Mouse (Mus musculus) neural tube, embryonic 15.5 days (tissue): ENCODE measurements around the gene Elovl6. TPM values are rescaled to one million over a fixed set of nuclear protein-coding genes. Genes with fewer than 3 reads are reported as not detected.

Experiments
- ATAC-seq: fragments of 200-750 bp; cut with Nextera tagmentation; 2 replicates; pipeline ENCODE4 v1.8.0; 2017; ENCODE audit warnings: mild to moderate bottlenecking, moderate TSS enrichment, moderate library complexity; ENCODE audit not compliant: low FRiP score
- H3K27ac ChIP-seq: fragments of 300-500 bp; sonication (generic); replicated peaks from 2 replicates; pipeline ENCODE4 v1.5.1; 2015; ENCODE audit warnings: mild to moderate bottlenecking, inconsistent platforms
- H3K27me3 ChIP-seq: fragments of 300-500 bp; sonication (generic); replicated peaks from 2 replicates; pipeline ENCODE4 v1.6.1; 2015; ENCODE audit warnings: inconsistent platforms
- H3K36me3 ChIP-seq: fragments of 300-500 bp; sonication (generic); 2 replicates; pipeline ENCODE4 v1.6.1; 2015; ENCODE audit warnings: inconsistent platforms
- H3K4me1 ChIP-seq: fragments of 300-500 bp; sonication (generic); 2 replicates; pipeline ENCODE4 v1.6.1; 2015; ENCODE audit warnings: inconsistent platforms
- H3K4me2 ChIP-seq: fragments of 300-500 bp; sonication (generic); 2 replicates; pipeline ENCODE4 v1.6.1; 2015; ENCODE audit warnings: inconsistent platforms, mild to moderate bottlenecking, moderate library complexity
- H3K4me3 ChIP-seq: fragments of 300-500 bp; sonication (generic); replicated peaks from 2 replicates; pipeline ENCODE4 v1.5.1; 2015; ENCODE audit warnings: mild to moderate bottlenecking, inconsistent platforms
- H3K9ac ChIP-seq: fragments of 300-500 bp; sonication (generic); replicated peaks from 2 replicates; pipeline ENCODE4 v1.6.1; 2015; ENCODE audit warnings: mild to moderate bottlenecking, inconsistent platforms
- H3K9me3 ChIP-seq: fragments of 300-500 bp; sonication (generic); replicated peaks from 2 replicates; pipeline ENCODE4 v1.6.1; 2016; ENCODE audit warnings: inconsistent platforms
- WGBS: fragments of 180-500 bp; shearing (Covaris S2); methylation state at CpG from one replicate; pipeline ENCODE4 v1.1.7; 2015; ENCODE audit warnings: mixed read lengths; 5-methylcytosine and 5-hydroxymethylcytosine counted together
- polyA plus RNA-seq: library from polyadenylated mRNA; unstranded; fragments of >200 nt; fragmentation: Nextera tagmentation; extraction: Ambion mirVana; gene quantifications from 2 replicates; pipeline ENCODE4 v1.2.1, GENCODE M21; 2015

Elovl6 gene
- polyA plus RNA-seq, 1 experiment from 2014 or later: 41.6 TPM

DNA sequence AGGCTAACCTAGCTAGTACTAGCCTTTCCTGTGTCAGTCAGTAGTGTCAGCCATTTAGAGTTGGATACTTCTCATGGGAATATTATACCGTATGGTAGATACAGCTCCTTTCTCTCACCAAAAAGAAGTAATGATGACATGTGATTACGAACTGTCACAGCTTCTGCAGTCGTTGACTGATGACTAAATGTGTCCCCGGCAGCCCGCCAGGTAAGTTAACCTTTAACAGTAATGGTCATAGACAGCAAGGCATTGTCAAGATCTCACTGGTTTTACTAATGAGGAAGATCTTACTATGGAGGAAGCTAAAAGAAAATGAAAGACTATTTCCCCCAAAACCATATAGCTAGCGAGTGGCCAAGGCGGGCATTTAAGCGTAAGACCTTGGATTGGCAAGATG is 38.8 kb downstream of the Elovl6 start:
- Histone ChIP-seq H3K36me3 (0 out of 2 replicates have a peak, but pooled peaks cover 2% of the 10 kb centered on the region), H3K27me3 (no peaks in the 10 kb centered on the region), H3K4me3 (no peak overlapping the region), H3K9me3 (no peaks in the 10 kb centered on the region), H3K27ac (no peak overlapping the region), H3K9ac (no peak overlapping the region), H3K4me1 (peaks cover 15% of the 10 kb centered on the region), H3K4me2 (no peak overlapping the region)
- ATAC-seq: no peak
- WGBS: 94% methylated on average over 8 of the region's 8 CpGs

DNA sequence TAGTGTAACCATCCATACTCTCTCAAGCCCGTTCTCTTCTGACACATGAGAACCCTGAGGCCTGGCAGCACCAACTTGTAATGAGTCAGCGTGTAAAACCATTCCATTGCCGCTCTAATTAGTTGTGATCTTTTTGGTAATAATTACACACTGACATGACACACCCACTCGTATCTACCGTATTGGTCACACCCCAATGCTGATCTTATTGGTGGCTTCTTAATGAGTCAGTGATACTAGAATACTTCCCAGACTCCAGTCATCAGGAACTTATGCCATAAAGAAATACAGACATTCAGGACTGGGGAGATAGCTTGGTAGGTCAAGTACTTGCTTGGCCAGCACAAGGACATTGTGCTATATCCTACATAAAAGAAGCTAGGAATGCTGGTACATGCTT is 39.5 kb downstream of the Elovl6 start:
- WGBS: 93% methylated on average over 5 of the region's 5 CpGs
- H3K27ac ChIP-seq: no peak overlapping the region
- ATAC-seq: no peak

DNA sequence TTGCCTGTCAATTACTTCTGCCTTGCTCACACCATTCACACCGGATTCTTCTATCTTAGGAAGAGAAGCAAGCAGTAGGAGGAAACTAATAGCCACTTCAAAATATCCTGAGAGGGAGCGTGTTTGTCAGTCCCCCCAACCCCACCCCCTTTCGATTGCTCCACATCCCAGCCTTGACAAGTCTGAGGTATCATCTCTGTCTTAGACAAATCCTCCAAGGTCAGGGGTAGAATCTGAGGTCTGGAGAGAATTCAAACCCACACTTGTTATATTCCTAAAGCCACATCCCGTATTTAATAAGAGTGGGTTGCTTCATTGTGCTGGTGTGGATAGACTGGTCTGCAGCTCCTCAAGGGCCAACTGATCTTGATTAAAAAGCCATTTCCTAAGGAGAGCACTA is 40.8 kb downstream of the Elovl6 start:
- no peak for ATAC-seq
- whole genome bisulfite sequencing: 64% methylated on average over 4 of the region's 4 CpGs
- no peak overlapping the region for H3K9ac ChIP-seq

More for the DNA sequence above, 39.5 kb downstream of the Elovl6 start:
- Histone ChIP-seq H3K4me3 (no peak overlapping the region), H3K36me3 (0 out of 2 replicates have a peak, but pooled peaks cover 2% of the 10 kb centered on the region), H3K4me1 (peaks cover 14% of the 10 kb centered on the region), H3K9ac (no peak overlapping the region), H3K9me3 (no peaks in the 10 kb centered on the region), H3K27me3 (no peaks in the 10 kb centered on the region), H3K4me2 (no peak overlapping the region)

DNA sequence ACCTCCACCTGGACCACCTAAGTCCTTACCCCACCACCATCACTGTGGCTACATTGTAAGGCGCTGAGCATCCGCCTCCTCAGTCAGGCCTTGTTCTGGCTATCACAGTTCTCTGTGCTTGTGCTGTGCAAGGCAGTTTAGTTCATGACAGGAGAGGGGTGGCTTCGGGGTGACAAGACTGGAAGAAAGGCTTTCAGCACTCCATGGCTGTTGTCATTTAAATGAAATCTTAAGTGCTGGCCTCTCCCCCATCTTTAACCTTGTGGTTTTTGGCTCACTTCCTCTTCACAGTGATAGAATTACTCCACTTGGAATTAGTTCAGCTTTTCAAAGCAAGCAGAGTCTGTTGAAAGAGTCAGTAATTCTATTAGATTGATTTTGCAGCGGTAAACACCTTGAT is 41.5 kb downstream of the Elovl6 start:
- Histone ChIP-seq H3K36me3 (0 out of 2 replicates have a peak, but pooled peaks cover 2% of the 10 kb centered on the region), H3K4me2 (no peak overlapping the region), H3K4me1 (peaks cover 4% of the 10 kb centered on the region; the same call in 1 of the 2 replicates), H3K4me3 (no peak overlapping the region), H3K27me3 (no peaks in the 10 kb centered on the region), H3K9ac (no peak overlapping the region), H3K27ac (no peak overlapping the region), H3K9me3 (no peaks in the 10 kb centered on the region)
- 69% methylated on average over 4 of the region's 4 CpGs for WGBS
- ATAC-seq: no peak

More for the DNA sequence above, 40.8 kb downstream of the Elovl6 start:
- no peak overlapping the region for H3K4me2 ChIP-seq
- 0 out of 2 replicates have a peak, but pooled peaks cover 2% of the 10 kb centered on the region for H3K36me3 ChIP-seq
- peaks cover 10% of the 10 kb centered on the region for H3K4me1 ChIP-seq
- no peak overlapping the region for H3K4me3 ChIP-seq
- H3K9me3 ChIP-seq: no peaks in the 10 kb centered on the region
- H3K27ac ChIP-seq: no peak overlapping the region
- no peaks in the 10 kb centered on the region for H3K27me3 ChIP-seq

DNA sequence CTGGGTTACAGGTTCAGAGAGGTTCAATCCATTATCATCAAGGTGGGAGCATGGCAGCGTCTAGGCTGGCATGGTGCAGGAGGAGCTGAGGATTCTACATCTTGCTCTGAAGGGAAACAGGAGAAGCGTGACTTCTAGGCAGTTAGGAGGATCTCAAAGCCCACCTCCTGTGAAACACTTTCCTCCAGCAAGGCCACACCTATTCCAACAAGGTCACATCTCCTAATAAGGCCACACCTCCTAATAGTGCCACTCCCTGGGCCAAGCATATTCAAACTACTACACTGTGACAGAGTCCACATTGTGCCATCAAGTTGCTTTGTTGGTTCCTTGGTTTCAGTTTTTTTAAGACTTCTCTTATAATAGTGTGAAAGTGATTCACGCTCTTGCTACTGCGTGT is 42.9 kb downstream of the Elovl6 start:
- Histone ChIP-seq H3K27me3 (no peaks in the 10 kb centered on the region), H3K27ac (no peak overlapping the region), H3K36me3 (0 out of 2 replicates have a peak, but pooled peaks cover 2% of the 10 kb centered on the region), H3K4me3 (no peak overlapping the region), H3K9me3 (no peaks in the 10 kb centered on the region), H3K9ac (no peak overlapping the region), H3K4me2 (no peak overlapping the region), H3K4me1 (peaks cover 4% of the 10 kb centered on the region; the same call in 1 of the 2 replicates)
- no peak for ATAC-seq
- WGBS: 89% methylated on average over 4 of the region's 4 CpGs

DNA sequence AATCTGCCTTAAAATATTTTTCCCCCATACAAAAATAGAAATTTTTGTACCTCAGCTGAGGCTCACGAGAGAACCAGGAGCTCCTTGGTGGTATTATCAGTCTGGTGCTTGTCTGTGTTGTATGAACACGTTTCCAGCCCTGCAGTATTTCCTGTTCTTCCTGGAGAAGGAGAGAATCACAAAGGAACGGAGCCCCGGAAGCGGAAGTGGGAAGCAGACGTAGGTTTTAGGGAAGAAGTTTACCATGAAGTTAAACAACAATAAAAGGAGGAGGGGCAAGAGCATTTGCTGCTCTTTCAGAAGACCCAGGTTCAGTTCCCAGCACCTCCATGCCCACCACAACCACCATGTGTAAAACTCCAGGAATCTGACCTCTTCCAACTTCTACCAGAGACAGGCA is 44.4 kb downstream of the Elovl6 start:
- no peak for ATAC-seq
- Histone ChIP-seq H3K4me1 (peaks cover 9% of the 10 kb centered on the region; the same call in 1 of the 2 replicates), H3K4me2 (no peak overlapping the region), H3K36me3 (0 out of 2 replicates have a peak, but pooled peaks cover 2% of the 10 kb centered on the region), H3K4me3 (no peak overlapping the region), H3K27ac (no peak overlapping the region), H3K9me3 (no peaks in the 10 kb centered on the region), H3K27me3 (no peaks in the 10 kb centered on the region), H3K9ac (no peak overlapping the region)
- 95% methylated on average over 6 of the region's 6 CpGs for WGBS

DNA sequence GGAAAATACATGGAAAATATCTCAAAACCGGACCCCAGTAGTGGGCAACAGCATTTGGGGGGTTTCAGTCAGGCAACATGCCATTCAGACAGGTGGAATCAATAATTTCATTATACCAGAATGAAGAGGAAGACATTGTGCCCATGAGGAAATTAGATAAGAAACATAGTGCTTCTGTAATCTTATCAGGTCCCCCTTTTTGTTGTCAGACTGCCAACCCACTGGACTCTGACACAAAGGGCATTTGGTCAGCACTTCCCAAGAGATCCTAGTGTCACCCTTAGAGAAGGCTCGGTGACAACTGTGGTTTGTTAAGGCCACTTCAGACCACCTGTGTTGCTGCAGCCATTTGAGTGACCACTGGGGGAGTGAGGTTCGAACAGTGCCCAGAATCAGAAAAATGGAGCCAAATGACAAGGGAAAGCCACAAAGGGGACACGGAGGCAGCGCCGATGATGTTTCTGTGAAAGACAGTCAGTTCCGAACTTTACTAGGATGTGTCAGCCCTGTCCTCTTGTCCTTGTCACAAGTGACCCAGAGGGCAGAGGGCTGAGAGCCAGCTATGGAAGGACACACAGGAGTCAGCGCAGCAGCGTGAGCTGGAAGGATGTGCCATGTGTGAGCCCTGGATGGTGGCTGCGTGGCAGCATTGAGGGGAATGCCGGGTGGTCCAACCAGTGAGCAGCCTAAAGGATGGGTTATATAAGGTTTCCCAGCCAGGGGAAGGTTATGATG is 46.8 kb downstream of the Elovl6 start:
- H3K27ac ChIP-seq: no peak overlapping the region
- H3K36me3 ChIP-seq: 0 out of 2 replicates have a peak, but pooled peaks cover 2% of the 10 kb centered on the region
- no peaks in the 10 kb centered on the region for H3K27me3 ChIP-seq
- H3K4me1 ChIP-seq: 0 out of 2 replicates have a peak, but pooled peaks cover 4% of the 10 kb centered on the region
- H3K4me2 ChIP-seq: no peak overlapping the region
- ATAC-seq: no peak
- no peak overlapping the region for H3K9ac ChIP-seq
- H3K9me3 ChIP-seq: no peaks in the 10 kb centered on the region
- no peak overlapping the region for H3K4me3 ChIP-seq
- WGBS: 92% methylated on average over 11 of the region's 11 CpGs

DNA sequence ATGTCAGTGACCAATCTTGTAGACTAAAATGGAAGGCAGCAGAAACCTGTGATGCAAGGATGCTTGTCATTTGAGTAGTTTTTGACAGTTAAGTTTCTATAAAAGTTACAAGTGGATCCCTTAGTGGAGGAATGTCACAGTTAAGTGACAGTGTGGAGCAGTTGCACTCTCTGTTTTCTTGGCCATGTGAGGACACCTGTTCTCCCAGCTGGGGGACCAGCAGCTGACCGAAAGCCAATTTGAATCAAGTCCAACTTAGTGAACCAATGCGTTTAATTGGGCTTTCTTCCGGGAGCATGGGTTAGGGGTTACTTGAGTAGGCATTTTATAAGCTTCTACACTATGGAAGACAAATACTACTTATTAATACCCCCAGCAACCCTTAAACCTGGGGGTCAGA is 48.9 kb downstream of the Elovl6 start:
- no peak overlapping the region for H3K27ac ChIP-seq
- H3K4me1 ChIP-seq: 0 out of 2 replicates have a peak, but pooled peaks cover 4% of the 10 kb centered on the region
- H3K4me3 ChIP-seq: no peak overlapping the region
- H3K36me3 ChIP-seq: no peaks in the 10 kb centered on the region
- 57% methylated on average over 3 of the region's 3 CpGs for WGBS
- no peaks in the 10 kb centered on the region for H3K27me3 ChIP-seq
- no peaks in the 10 kb centered on the region for H3K9me3 ChIP-seq
- no peak overlapping the region for H3K9ac ChIP-seq
- no peak overlapping the region for H3K4me2 ChIP-seq
- ATAC-seq: no peak

DNA sequence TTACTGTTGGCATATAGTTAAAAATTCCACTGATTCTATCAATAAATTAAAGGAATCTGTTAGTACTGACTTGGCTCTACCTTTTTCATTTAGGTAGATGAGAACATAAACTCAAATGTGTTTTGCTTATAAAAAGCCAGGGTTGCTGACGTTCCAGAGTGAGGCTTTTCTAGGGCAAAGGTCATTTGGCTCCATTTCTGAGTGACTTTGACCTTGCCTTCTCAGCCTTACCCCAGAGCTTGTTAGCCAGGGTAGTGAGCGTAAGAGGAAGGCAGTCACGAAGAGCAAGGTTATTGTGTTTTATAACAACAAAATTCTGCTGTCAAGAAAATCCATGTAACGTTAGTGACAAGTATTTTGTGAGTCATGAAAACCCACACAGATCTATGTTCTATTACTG is 50.3 kb downstream of the Elovl6 start:
- H3K9ac ChIP-seq: no peak overlapping the region
- no peaks in the 10 kb centered on the region for H3K27me3 ChIP-seq
- ATAC-seq: no peak
- no peak overlapping the region for H3K27ac ChIP-seq
- no peak overlapping the region for H3K4me3 ChIP-seq
- H3K4me2 ChIP-seq: no peak overlapping the region
- WGBS: 81% methylated on average over 4 of the region's 4 CpGs
- no peaks in the 10 kb centered on the region for H3K36me3 ChIP-seq
- 0 out of 2 replicates have a peak, but pooled peaks cover 4% of the 10 kb centered on the region for H3K4me1 ChIP-seq
- H3K9me3 ChIP-seq: no peaks in the 10 kb centered on the region

DNA sequence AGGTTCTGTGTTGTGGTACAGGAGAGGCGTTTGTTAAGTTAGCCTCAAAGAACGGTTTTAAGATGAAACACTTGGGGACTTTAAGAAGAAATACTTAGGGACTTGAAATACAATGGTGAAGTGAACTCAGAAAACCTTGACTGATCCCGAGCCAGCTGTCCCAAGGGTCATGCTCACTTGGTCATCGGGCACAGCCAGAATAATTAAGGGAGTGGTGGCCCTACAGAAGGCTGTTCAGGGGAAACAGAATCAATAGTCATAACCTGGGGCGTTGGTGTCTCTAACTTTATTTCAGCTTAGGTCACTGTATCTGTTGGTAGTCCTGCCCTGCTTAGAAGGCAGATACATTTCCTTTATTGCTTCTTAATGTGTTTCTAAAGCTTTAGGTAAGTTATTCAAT is 51.1 kb downstream of the Elovl6 start:
- Histone ChIP-seq H3K4me1 (0 out of 2 replicates have a peak, but pooled peaks cover 4% of the 10 kb centered on the region), H3K27me3 (no peaks in the 10 kb centered on the region), H3K9me3 (no peaks in the 10 kb centered on the region), H3K27ac (no peak overlapping the region), H3K4me3 (no peak overlapping the region), H3K9ac (no peak overlapping the region), H3K4me2 (no peak overlapping the region), H3K36me3 (no peaks in the 10 kb centered on the region)
- ATAC-seq: no peak
- 88% methylated on average over 5 of the region's 5 CpGs for WGBS

DNA sequence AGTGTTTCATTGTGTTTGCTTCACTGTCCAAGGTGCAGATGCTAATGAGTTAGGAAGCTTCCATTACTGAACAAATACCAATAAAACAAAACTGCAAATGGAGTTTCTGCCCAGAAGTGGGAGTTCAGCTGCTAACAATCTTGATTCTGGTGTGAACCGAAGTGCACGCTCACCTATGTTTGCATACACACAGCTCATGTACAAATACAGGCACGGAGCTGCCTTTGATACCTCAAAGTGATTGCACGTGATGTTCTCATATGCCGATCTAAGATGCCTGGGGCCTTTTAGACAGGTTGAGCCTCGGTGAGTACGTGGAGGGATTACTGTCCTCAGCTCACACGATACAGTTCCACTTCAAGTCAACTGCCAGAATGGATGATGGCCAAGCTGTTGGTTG is 55.8 kb downstream of the Elovl6 start:
- Histone ChIP-seq H3K4me2 (no peak overlapping the region), H3K27me3 (no peaks in the 10 kb centered on the region)
- 93% methylated on average over 8 of the region's 8 CpGs for WGBS

DNA sequence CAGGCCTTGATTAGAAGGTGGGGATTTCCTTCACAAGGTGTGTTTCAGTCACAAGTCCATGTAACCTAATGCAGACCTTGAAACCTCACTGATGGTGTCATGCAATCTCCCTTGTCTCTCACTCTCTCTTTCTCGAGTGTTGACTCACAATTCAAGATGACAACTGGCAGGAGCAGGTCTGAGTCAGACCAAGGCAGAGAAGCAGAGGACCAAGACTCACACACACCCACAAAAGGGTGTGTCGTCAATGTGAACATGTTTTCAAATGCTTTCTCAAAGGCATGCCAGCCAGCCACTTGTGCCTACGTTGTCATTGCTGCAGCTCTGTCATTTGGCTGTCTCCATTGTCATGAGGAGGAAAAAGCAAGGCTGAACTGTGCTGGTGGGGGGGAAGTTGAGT is 56.6 kb downstream of the Elovl6 start:
- H3K4me2 ChIP-seq: no peak overlapping the region
- H3K9ac ChIP-seq: no peak overlapping the region
- WGBS: 90% methylated on average over 3 of the region's 3 CpGs
- no peaks in the 10 kb centered on the region for H3K36me3 ChIP-seq
- H3K9me3 ChIP-seq: no peaks in the 10 kb centered on the region
- no peak overlapping the region for H3K4me3 ChIP-seq
- no peak for ATAC-seq
- H3K27ac ChIP-seq: no peak overlapping the region
- no peaks in the 10 kb centered on the region for H3K27me3 ChIP-seq
- peaks cover 9% of the 10 kb centered on the region; the same call in 1 of the 2 replicates for H3K4me1 ChIP-seq

More for the DNA sequence above, 55.8 kb downstream of the Elovl6 start:
- ATAC-seq: no peak
- H3K9ac ChIP-seq: no peak overlapping the region
- no peaks in the 10 kb centered on the region for H3K36me3 ChIP-seq
- no peak overlapping the region for H3K27ac ChIP-seq
- H3K9me3 ChIP-seq: no peaks in the 10 kb centered on the region
- peaks cover 9% of the 10 kb centered on the region; the same call in 1 of the 2 replicates for H3K4me1 ChIP-seq
- H3K4me3 ChIP-seq: no peak overlapping the region
